Mouse (Mus musculus) macrophage (primary cell): ENCODE results near the gene Ifit1. TPM values are rescaled to one million over a fixed set of nuclear protein-coding genes. Genes with fewer than 3 reads are reported as not detected.

Experiments
- H3K27ac ChIP-seq: fragments of 350-480 bp; formaldehyde crosslinking; 2 replicates; pipeline ENCODE4 v1.9.0; 2021
- H3K36me3 ChIP-seq: fragments of 350-480 bp; formaldehyde crosslinking; 2 replicates; pipeline ENCODE4 v1.9.0; 2021; ENCODE audit errors: inconsistent target
- H3K4me3 ChIP-seq: fragments of 350-480 bp; formaldehyde crosslinking; 2 replicates; pipeline ENCODE4 v1.9.0; 2021; ENCODE audit errors: inconsistent target
- H3K79me2 ChIP-seq: fragments of 350-480 bp; formaldehyde crosslinking; 2 replicates; pipeline ENCODE4 v1.9.0; 2021; ENCODE audit errors: inconsistent target
- WGBS: methylation state at CpG from one replicate; pipeline ENCODE4 v1.1.7; 2026; ENCODE audit warnings: inconsistent platforms; ENCODE audit not compliant: missing documents; 5-methylcytosine and 5-hydroxymethylcytosine counted together
- polyA plus RNA-seq: library from polyadenylated mRNA; stranded (reverse); fragments of 250-400 nt; gene quantifications from 3 replicates; pipeline ENCODE4 v1.2.4, GENCODE M21; 2018; ENCODE audit warnings: inconsistent platforms

Gene Ifit1
- polyA plus RNA-seq, 1 experiment from 2014 or later = 42.4 TPM

DNA sequence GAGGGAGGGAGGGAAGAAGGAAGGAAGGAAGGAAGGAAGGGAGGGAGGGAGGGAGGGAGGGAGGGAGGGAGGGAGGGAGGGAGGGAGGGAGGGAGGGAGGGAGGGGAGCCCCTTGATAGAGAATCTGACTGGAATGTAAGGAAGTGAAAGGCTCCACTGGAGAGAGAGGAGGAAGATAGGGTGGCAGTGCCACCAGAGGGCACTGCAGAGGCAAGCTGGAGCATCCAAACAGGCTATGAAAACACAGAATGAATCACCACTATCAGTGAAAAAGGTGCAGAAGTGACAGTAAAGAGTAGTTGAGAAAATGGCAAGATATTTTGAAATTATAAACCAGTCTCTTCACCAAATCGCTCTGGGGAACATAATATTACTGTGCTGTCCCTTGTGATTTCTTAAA is 44.2 kb downstream of the Ifit1 start:
- 71% methylated on average over 1 of the region's 1 CpGs for WGBS
- Histone ChIP-seq H3K4me3 (no peak overlapping the region), H3K79me2 (no peaks in the 10 kb centered on the region), H3K36me3 (no peaks in the 10 kb centered on the region), H3K27ac (no peak overlapping the region)

- no peak overlapping the region for H3K4me3 ChIP-seq
- H3K79me2 ChIP-seq = no peaks in the 10 kb centered on the region
- 100% methylated on average over 1 of the region's 1 CpGs for WGBS
- no peaks in the 10 kb centered on the region for H3K36me3 ChIP-seq
- no peak overlapping the region for H3K27ac ChIP-seq
Measured at GRCm38 (mm10) chr19:34685530-34685929, 44.9 kb downstream of the Ifit1 start.

DNA sequence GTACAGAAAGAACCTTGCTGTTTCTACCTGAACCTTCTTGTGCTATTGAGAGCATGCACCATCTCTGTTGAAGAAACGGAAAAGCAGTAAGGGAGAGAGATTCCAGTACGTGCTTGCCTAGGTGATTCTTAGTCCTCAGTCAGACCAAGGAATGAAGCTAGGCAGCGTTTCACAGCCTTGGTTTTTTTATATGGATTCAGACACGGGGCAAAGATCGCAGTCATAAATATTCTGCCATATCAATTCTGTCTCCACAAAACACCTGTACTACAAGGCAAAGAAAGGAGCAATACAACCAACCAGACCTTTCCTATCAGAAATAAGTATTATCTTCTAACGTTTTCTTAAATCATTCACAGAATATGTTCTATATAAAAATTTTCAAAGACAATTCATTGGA is 50.7 kb downstream of the Ifit1 start:
- H3K36me3 ChIP-seq = no peaks in the 10 kb centered on the region
- 85% methylated on average over 6 of the region's 6 CpGs for WGBS
- H3K79me2 ChIP-seq = no peaks in the 10 kb centered on the region
- no peak overlapping the region for H3K4me3 ChIP-seq
- H3K27ac ChIP-seq = no peak overlapping the region

- 38% methylated on average over 5 of the region's 8 CpGs for WGBS
- no peaks in the 10 kb centered on the region for H3K79me2 ChIP-seq
- H3K36me3 ChIP-seq = no peaks in the 10 kb centered on the region
- H3K27ac ChIP-seq = no peak overlapping the region
- H3K4me3 ChIP-seq = no peak overlapping the region
Measured at GRCm38 (mm10) chr19:34696352-34696986, 55.8 kb downstream of the Ifit1 start.

DNA sequence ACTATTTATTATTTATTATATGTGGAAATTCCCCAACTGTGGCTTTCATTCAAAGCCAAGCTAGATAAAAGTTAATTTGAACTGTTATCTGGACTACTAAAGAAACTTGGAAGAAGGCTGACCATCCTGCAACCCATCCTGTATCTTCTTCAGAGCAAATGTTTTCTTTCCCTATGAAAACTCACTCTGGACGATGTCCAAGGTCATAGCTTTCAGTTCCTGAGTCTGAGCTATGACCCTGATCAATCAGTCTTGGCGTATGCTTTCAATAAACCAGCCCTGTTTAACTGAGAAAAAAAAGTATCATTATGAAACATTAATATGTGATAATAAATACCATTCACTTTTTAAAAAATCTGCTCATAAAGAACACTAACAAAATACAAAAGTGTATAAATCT is 56.8 kb downstream of the Ifit1 start:
- no peaks in the 10 kb centered on the region for H3K79me2 ChIP-seq
- 100% methylated on average over 2 of the region's 2 CpGs for WGBS
- H3K27ac ChIP-seq = no peak overlapping the region
- no peaks in the 10 kb centered on the region for H3K36me3 ChIP-seq
- no peak overlapping the region for H3K4me3 ChIP-seq

- H3K4me3 ChIP-seq = no peak overlapping the region
- WGBS = 100% methylated on average over 3 of the region's 3 CpGs
- no peaks in the 10 kb centered on the region for H3K79me2 ChIP-seq
- no peaks in the 10 kb centered on the region for H3K36me3 ChIP-seq
- no peak overlapping the region for H3K27ac ChIP-seq
Measured at GRCm38 (mm10) chr19:34698432-34698831, 57.8 kb downstream of the Ifit1 start.

DNA sequence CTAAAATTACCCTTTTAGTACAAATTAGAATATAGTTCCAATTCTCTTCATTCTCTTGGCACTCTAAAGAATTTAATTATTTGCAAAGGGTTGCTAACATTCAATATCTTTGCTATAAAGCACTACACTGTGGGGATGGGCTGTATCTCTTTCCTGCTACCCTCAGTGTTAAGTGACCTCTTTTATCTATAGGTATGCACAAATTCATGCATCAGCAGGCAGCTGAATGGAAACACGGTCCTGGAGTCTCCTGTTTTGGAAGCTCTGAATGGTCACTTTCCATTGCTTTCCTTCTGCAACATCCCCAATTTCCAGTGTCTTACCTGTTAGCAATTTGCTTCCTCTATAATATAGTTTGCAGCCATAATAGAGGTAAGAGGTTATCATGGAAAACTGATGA is 58.2 kb downstream of the Ifit1 start:
- H3K79me2 ChIP-seq = no peaks in the 10 kb centered on the region
- H3K36me3 ChIP-seq = no peaks in the 10 kb centered on the region
- H3K4me3 ChIP-seq = no peak overlapping the region
- WGBS = 83% methylated on average over 1 of the region's 1 CpGs
- H3K27ac ChIP-seq = no peak overlapping the region

DNA sequence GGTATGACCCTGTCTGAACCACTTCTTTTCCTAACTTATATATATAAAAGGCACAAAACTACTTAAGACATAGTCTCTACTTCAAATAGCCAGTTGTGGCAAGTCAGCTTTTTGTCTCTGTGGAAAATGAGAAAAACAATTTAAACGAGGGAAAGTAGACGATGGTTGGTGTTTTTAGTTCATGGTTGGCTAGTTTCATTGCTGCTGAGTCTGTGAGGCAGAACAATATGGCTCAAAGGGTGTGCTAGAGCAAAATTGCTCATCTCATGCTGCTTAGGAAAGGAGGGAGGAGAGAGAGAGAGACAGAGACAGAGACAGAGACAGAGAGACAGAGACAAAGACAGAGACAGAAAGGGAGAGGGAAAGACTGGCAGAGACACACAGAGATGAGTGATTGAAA is 58.6 kb downstream of the Ifit1 start:
- Histone ChIP-seq H3K79me2 (no peaks in the 10 kb centered on the region), H3K27ac (no peak overlapping the region), H3K4me3 (no peak overlapping the region), H3K36me3 (no peaks in the 10 kb centered on the region)
- 93% methylated on average over 2 of the region's 2 CpGs for WGBS

Other genes starting within 250 kb of the Ifit1 start
- gene Ch25h, start 165.7 kb upstream of the Ifit1 start, polyA plus RNA-seq = 1.2 to 3.1 TPM in 2 of 3 replicates, not detected in the other
- 951 to 1,428 TPM (median 1,047 TPM) in 3 replicates for gene Lipa, start 113.4 kb upstream of the Ifit1 start, polyA plus RNA-seq
- 92.3 to 757 TPM (median 307 TPM) in 3 replicates for gene Ifit2, start 90.2 kb upstream of the Ifit1 start, polyA plus RNA-seq
- 215 to 762 TPM (median 269 TPM) in 3 replicates for gene Ifit3, start 57.3 kb upstream of the Ifit1 start, polyA plus RNA-seq
- gene Ifit1bl1, start 38.9 kb upstream of the Ifit1 start, polyA plus RNA-seq = 5.2 to 71.8 TPM (median 6.7 TPM) in 3 replicates
- gene Ifit3b, start 32.9 kb upstream of the Ifit1 start, polyA plus RNA-seq = 29.7 to 123 TPM (median 34.2 TPM) in 3 replicates
- gene Ifit1bl2, start 128 bp upstream of the Ifit1 start, polyA plus RNA-seq = 0.16 to 0.50 TPM (median 0.25 TPM) in 3 replicates
- 0.16 to 0.21 TPM in 2 of 3 replicates, not detected in the other for gene Slc16a12, start 106.4 kb downstream of the Ifit1 start, polyA plus RNA-seq
- gene Pank1, start 238.6 kb downstream of the Ifit1 start, polyA plus RNA-seq = 4.2 to 7.6 TPM (median 6.3 TPM) in 3 replicates